Mouse (Mus musculus) spleen, adult 2 months (tissue): ENCODE data around the gene Sdc3.

Source experiments
- CTCF ChIP-seq: fragments of 200-500 bp; IDR thresholded peaks from 2 replicates; pipeline ENCODE4 v1.5.1; 2011; ENCODE audit warnings: mild to moderate bottlenecking, inconsistent platforms; ENCODE audit not compliant: insufficient read depth, insufficient read length, insufficient replicate concordance; ENCODE audit errors: extremely low read depth
- POLR2A ChIP-seq: fragments of 200-500 bp; IDR thresholded peaks from 2 replicates; pipeline ENCODE4 v1.6.1; 2011; ENCODE audit warnings: low read depth, low read length, inconsistent platforms

- TF ChIP-seq CTCF (no peak), POLR2A (no peak)
Measured at GRCm38 (mm10) chr4:130774822-130775221, 17.5 kb upstream of the Sdc3 start.
